Mouse (Mus musculus) kidney, embryonic 14.5 days (tissue): ENCODE measurements around the gene Iqcf6. TPM values are rescaled to one million over a fixed set of nuclear protein-coding genes. Genes with fewer than 3 reads are reported as not detected.

Source experiments
- ATAC-seq: fragments of 200-750 bp; cut with Nextera tagmentation; 2 replicates; pipeline ENCODE4 v1.8.0; 2017; ENCODE audit warnings: moderate number of reproducible peaks, mild to moderate bottlenecking, moderate TSS enrichment, moderate library complexity; ENCODE audit not compliant: low FRiP score, low TSS enrichment
- H3K27ac ChIP-seq: fragments of 300-500 bp; sonication (generic); 2 replicates; pipeline ENCODE4 v1.5.1; 2014; ENCODE audit warnings: low read depth, mild to moderate bottlenecking, low read length, moderate library complexity, mixed read lengths
- H3K27me3 ChIP-seq: fragments of 300-500 bp; sonication (generic); 2 replicates; pipeline ENCODE4 v1.6.1; 2014; ENCODE audit warnings: mild to moderate bottlenecking, low read length; ENCODE audit not compliant: control insufficient read depth, insufficient read depth
- H3K36me3 ChIP-seq: fragments of 300-500 bp; sonication (generic); 2 replicates; pipeline ENCODE4 v1.6.1; 2014; ENCODE audit warnings: low read length, mixed read lengths; ENCODE audit not compliant: control insufficient read depth, insufficient read depth
- H3K4me1 ChIP-seq: fragments of 300-500 bp; sonication (generic); 2 replicates; pipeline ENCODE4 v1.6.1; 2014; ENCODE audit warnings: low read length, mixed read lengths; ENCODE audit not compliant: control insufficient read depth, insufficient read depth
- H3K4me2 ChIP-seq: fragments of 300-500 bp; sonication (generic); replicated peaks from 2 replicates; pipeline ENCODE4 v1.6.1; 2014; ENCODE audit warnings: low read depth, mild to moderate bottlenecking, low read length
- H3K4me3 ChIP-seq: fragments of 300-500 bp; sonication (generic); 2 replicates; pipeline ENCODE4 v1.5.1; 2014; ENCODE audit warnings: mild to moderate bottlenecking, low read length
- H3K9ac ChIP-seq: fragments of 300-500 bp; sonication (generic); 2 replicates; pipeline ENCODE4 v1.6.1; 2014; ENCODE audit warnings: low read depth, mild to moderate bottlenecking, low read length, moderate library complexity
- H3K9me3 ChIP-seq: fragments of 300-500 bp; sonication (generic); 2 replicates; pipeline ENCODE4 v1.6.1; 2016; ENCODE audit warnings: low read length; ENCODE audit not compliant: control insufficient read depth
- WGBS: fragments of 180-500 bp; shearing (Covaris S2); extraction: QIAGEN DNeasy Blood & Tissue Kit; methylation state at CpG from one replicate; pipeline ENCODE4 v1.1.7; 2014; 5-methylcytosine and 5-hydroxymethylcytosine counted together
- polyA plus RNA-seq: library from polyadenylated mRNA; unstranded; fragments of >200 nt; fragmentation: Nextera tagmentation; extraction: Ambion mirVana; gene quantifications from 2 replicates; pipeline ENCODE4 v1.2.1, GENCODE M21; 2014

The Iqcf6 gene
- polyA plus RNA-seq, 1 experiment from 2014 or later: not detected

GRCm38 (mm10) chr9:106664433-106664832, 38.1 kb downstream of the Iqcf6 start:
- Histone ChIP-seq H3K9ac (no peak overlapping the region), H3K4me1 (no peaks in the 10 kb centered on the region), H3K27me3 (no peaks in the 10 kb centered on the region), H3K4me3 (no peak overlapping the region), H3K4me2 (no peak overlapping the region), H3K9me3 (no peaks in the 10 kb centered on the region), H3K27ac (no peak overlapping the region), H3K36me3 (peaks cover 64% of the 10 kb centered on the region)
- ATAC-seq: no peak
- WGBS: 87% methylated on average over 4 of the region's 4 CpGs

DNA sequence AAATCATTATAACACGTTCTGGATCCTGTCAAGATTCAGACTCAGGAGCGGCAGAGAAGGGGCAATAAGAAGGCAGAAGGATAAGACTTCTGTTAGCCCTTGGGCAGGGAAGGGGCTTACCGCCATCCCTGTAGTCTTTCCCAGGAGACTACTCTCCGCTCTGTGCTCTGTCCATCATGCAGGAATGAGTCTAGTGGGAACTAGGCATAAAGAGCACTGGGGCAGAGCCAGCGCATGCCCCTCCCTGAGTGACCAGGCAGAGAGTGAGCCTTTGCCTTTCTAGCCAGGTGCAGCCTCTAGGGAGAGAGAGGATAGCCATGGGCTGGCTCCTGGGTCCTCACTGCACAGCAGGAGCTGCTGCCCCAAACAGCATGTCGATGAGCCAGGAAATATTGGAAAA, 38.5 kb downstream of the Iqcf6 start:
- peaks cover 61% of the 10 kb centered on the region for H3K36me3 ChIP-seq
- ATAC-seq: no peak
- no peaks in the 10 kb centered on the region for H3K27me3 ChIP-seq
- no peak overlapping the region for H3K9ac ChIP-seq
- no peak overlapping the region for H3K4me3 ChIP-seq
- no peak overlapping the region for H3K27ac ChIP-seq
- H3K4me1 ChIP-seq: no peaks in the 10 kb centered on the region
- 86% methylated on average over 6 of the region's 6 CpGs for WGBS
- no peak overlapping the region for H3K4me2 ChIP-seq
- no peaks in the 10 kb centered on the region for H3K9me3 ChIP-seq

GRCm38 (mm10) chr9:106673860-106674259, 47.5 kb downstream of the Iqcf6 start:
- no peak for ATAC-seq
- no peak overlapping the region for H3K27ac ChIP-seq
- no peaks in the 10 kb centered on the region for H3K27me3 ChIP-seq
- no peak overlapping the region for H3K9ac ChIP-seq
- H3K36me3 ChIP-seq: peaks cover 37% of the 10 kb centered on the region
- H3K4me2 ChIP-seq: no peak overlapping the region
- no peak overlapping the region for H3K4me3 ChIP-seq
- no peaks in the 10 kb centered on the region for H3K9me3 ChIP-seq
- WGBS: 67% methylated on average over 2 of the region's 2 CpGs
- no peaks in the 10 kb centered on the region for H3K4me1 ChIP-seq

DNA sequence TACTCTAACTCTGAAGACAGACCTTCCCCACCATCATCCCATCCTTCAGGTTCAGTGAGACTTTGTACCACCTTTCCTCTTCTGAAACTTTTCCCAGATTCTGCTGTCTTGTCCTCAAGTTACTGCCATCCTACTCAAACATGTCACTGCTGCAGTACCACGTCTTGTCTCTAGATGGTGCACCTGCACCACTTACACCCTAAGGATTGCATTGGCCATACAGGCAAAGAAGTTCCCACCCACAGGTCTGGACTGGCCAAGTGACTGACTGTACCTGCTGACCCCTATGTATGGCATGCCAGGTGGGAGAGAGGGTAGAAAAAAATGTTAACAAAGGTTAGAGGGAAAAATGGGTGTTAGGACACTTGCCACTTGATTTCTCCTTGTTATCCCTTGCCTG, 49.1 kb downstream of the Iqcf6 start:
- peak; percentile 82 for ATAC-seq
- H3K36me3 ChIP-seq: peaks cover 40% of the 10 kb centered on the region

GRCm38 (mm10) chr9:106675965-106676364, 49.6 kb downstream of the Iqcf6 start:
- Histone ChIP-seq H3K4me1 (no peaks in the 10 kb centered on the region), H3K9me3 (no peaks in the 10 kb centered on the region), H3K27ac (no peak overlapping the region), H3K4me3 (no peak overlapping the region), H3K9ac (no peak overlapping the region), H3K27me3 (no peaks in the 10 kb centered on the region), H3K4me2 (no peak overlapping the region), H3K36me3 (peaks cover 44% of the 10 kb centered on the region)
- ATAC-seq: peak; percentile 41
- 76% methylated on average over 8 of the region's 9 CpGs for WGBS

More for the DNA sequence above, 49.1 kb downstream of the Iqcf6 start:
- Histone ChIP-seq H3K4me2 (no peak overlapping the region), H3K4me1 (no peaks in the 10 kb centered on the region), H3K9me3 (no peaks in the 10 kb centered on the region), H3K9ac (no peak overlapping the region), H3K4me3 (no peak overlapping the region), H3K27ac (no peak overlapping the region), H3K27me3 (no peaks in the 10 kb centered on the region)
- WGBS: 0% methylated on average over 1 of the region's 1 CpGs

GRCm38 (mm10) chr9:106676571-106676970, 50.2 kb downstream of the Iqcf6 start:
- H3K9me3 ChIP-seq: no peaks in the 10 kb centered on the region
- no peak overlapping the region for H3K4me3 ChIP-seq
- H3K27ac ChIP-seq: no peak overlapping the region
- H3K36me3 ChIP-seq: peaks cover 44% of the 10 kb centered on the region
- H3K4me1 ChIP-seq: no peaks in the 10 kb centered on the region
- no peak overlapping the region for H3K4me2 ChIP-seq
- no peaks in the 10 kb centered on the region for H3K27me3 ChIP-seq
- 85% methylated on average over 4 of the region's 4 CpGs for WGBS
- no peak for ATAC-seq
- no peak overlapping the region for H3K9ac ChIP-seq

Other genes with a start within 250 kb of the Iqcf6 start
- 1,370 and 1,590 TPM in 2 replicates for gene Rpl29, start 197.1 kb upstream of the Iqcf6 start, polyA plus RNA-seq
- gene Acy1, start 188.3 kb upstream of the Iqcf6 start, polyA plus RNA-seq: 41.1 and 44.5 TPM in 2 replicates
- 18.7 and 25.6 TPM in 2 replicates for gene Abhd14b, start 179.1 kb upstream of the Iqcf6 start, polyA plus RNA-seq
- gene Abhd14a, start 178.9 kb upstream of the Iqcf6 start, polyA plus RNA-seq: 50.2 and 58.8 TPM in 2 replicates
- gene Pcbp4, start 173.3 kb upstream of the Iqcf6 start, polyA plus RNA-seq: 129 and 147 TPM in 2 replicates
- 0.37 and 0.66 TPM in 2 replicates for gene Gpr62, start 160.6 kb upstream of the Iqcf6 start, polyA plus RNA-seq
- 43.8 and 49.3 TPM in 2 replicates for gene Rrp9, start 150.6 kb upstream of the Iqcf6 start, polyA plus RNA-seq
- 1.9 and 2.7 TPM in 2 replicates for gene Parp3, start 149.6 kb upstream of the Iqcf6 start, polyA plus RNA-seq
- gene Iqcf1, start 126.6 kb upstream of the Iqcf6 start, polyA plus RNA-seq: not detected in 2 replicates
- gene Iqcf5, start 112.0 kb upstream of the Iqcf6 start, polyA plus RNA-seq: not detected in 2 replicates
- gene Iqcf3, start 65.0 kb upstream of the Iqcf6 start, polyA plus RNA-seq: not detected in 2 replicates
- not detected in 2 replicates for gene Iqcf4, start 55.6 kb upstream of the Iqcf6 start, polyA plus RNA-seq
- gene Grm2, start 29.5 kb downstream of the Iqcf6 start, polyA plus RNA-seq: not detected in 2 replicates
- 42.5 and 58.2 TPM in 2 replicates for gene Tex264, start 59.3 kb downstream of the Iqcf6 start, polyA plus RNA-seq
- 7.5 and 7.9 TPM in 2 replicates for gene Rad54l2, start 162.6 kb downstream of the Iqcf6 start, polyA plus RNA-seq
- 21.0 and 33.9 TPM in 2 replicates for gene Dcaf1, start 195.3 kb downstream of the Iqcf6 start, polyA plus RNA-seq